Comparison of ENCODE assay signal across 7 mouse cellular contexts in genomic region chr7:25237249-25238014, GRCm38 (mm10). TPM values are rescaled to one million over a fixed set of nuclear protein-coding genes. Genes with fewer than 3 reads are reported as not detected.
DNase-seq lines count a peak whose midpoint lies in the region; ATAC-seq lines count a peak whose summit lies in the region.

Gsk3a (minus strand) TSS chr7:25237851.

- H3K36me3 ChIP-seq in intestine, embryonic 15.5 days: peaks cover 19% of the 10 kb centered on the region
- H3K36me3 ChIP-seq in midbrain, embryonic 10.5 days: peaks cover 43% of the 10 kb centered on the region

- peak within 1 kb of the TSS; percentile 82 for H3K4me2 ChIP-seq in intestine, embryonic 15.5 days (replicated peaks)

- DNase-seq in adrenal gland, adult 18-20 months (ENCODE audit: low spot score in 2 of 2): peak; percentile 92 to 93
- DNase-seq in embryo, embryonic 10.5 days (ENCODE audit: low spot score): peak; percentile 99
- peak; percentile 98 for DNase-seq in gastrocnemius, postnatal 25 days
- DNase-seq in left cerebral cortex, postnatal 25 days (ENCODE audit: low spot score in 2 of 2): peak; percentile 99
- DNase-seq in midbrain, embryonic 10.5 days (ENCODE audit: low spot score): peak; percentile 97
- peak; percentile 96 to 98 for DNase-seq in spleen, adult 18-20 months

- peak; percentile 87 for ATAC-seq in intestine, embryonic 15.5 days

- peak within 1 kb of the TSS; percentile 100 for H3K9ac ChIP-seq in intestine, embryonic 15.5 days

- peaks cover 31% of the 10 kb centered on the region for H3K4me1 ChIP-seq in intestine, embryonic 15.5 days (replicated peaks)
- H3K4me1 ChIP-seq in midbrain, embryonic 10.5 days: peaks cover 48% of the 10 kb centered on the region

- peak within 1 kb of the TSS; percentile 89 for H3K27ac ChIP-seq in intestine, embryonic 15.5 days
- peak within 1 kb of the TSS; percentile 97 for H3K27ac ChIP-seq in midbrain, embryonic 10.5 days (replicated peaks)

- no peaks in the 10 kb centered on the region for H3K9me3 ChIP-seq in intestine, embryonic 15.5 days
- H3K9me3 ChIP-seq in midbrain, embryonic 10.5 days (replicated peaks): no peaks in the 10 kb centered on the region

- under 1% methylated on average over 58 of the region's 76 CpGs for WGBS in intestine, embryonic 15.5 days
- under 1% methylated on average over 76 of the region's 76 CpGs for WGBS in midbrain, embryonic 10.5 days

- H3K4me3 ChIP-seq in intestine, embryonic 15.5 days (replicated peaks): peak within 1 kb of the TSS; percentile 94
- peak within 1 kb of the TSS; percentile 98 for H3K4me3 ChIP-seq in midbrain, embryonic 10.5 days

- H3K27me3 ChIP-seq in intestine, embryonic 15.5 days (replicated peaks): no peaks in the 10 kb centered on the region
- no peaks in the 10 kb centered on the region for H3K27me3 ChIP-seq in midbrain, embryonic 10.5 days (ENCODE audit: low read depth, poor library complexity, severe bottlenecking)

- intact Hi-C loops in left cerebral cortex, postnatal 25 days (cut with DNase I): loop anchor here (1.0 to 5.0 kb wide), 2 partner anchors 41 to 160 kb away; partner anchors contain the start of gene Lipe

RNA-seq across cellular contexts. Expression of gene Gsk3a, which starts in this region (rescaled TPM):
- total RNA-seq in adrenal gland, adult 18-20 months (2021): 100 to 1,000 TPM in 1 of 2 experiments, 10 to 100 TPM in 1; 96.7 to 101 TPM
- 10 to 100 TPM; 59.5 to 66.2 TPM for total RNA-seq in gastrocnemius, postnatal 25 days (2021)
- 8.0 and 10.3 TPM in 2 replicates for polyA plus RNA-seq in intestine, embryonic 15.5 days (2015; fragmentation: Nextera tagmentation; extraction: Ambion mirVana)
- 100 to 1,000 TPM; 213 to 224 TPM for total RNA-seq in left cerebral cortex, postnatal 25 days (2021)
- polyA plus RNA-seq in midbrain, embryonic 10.5 days (2016; fragmentation: Nextera tagmentation; extraction: Ambion mirVana): 9.3 and 10.5 TPM in 2 replicates

Comparison
In these comparisons a context has a peak if more than half of its experiments do, and no peak if none do; other contexts are left out.
1. Peak in every context shown above with its lines: DNase-seq, ATAC-seq, H3K4me3 ChIP-seq and H3K27ac ChIP-seq.